Mouse (Mus musculus) heart, embryonic 15.5 days (tissue): Measurements from ENCODE around the gene Ostf1. TPM values are rescaled to one million over a fixed set of nuclear protein-coding genes. Genes with fewer than 3 reads are reported as not detected.
"Not testable (repeated sequence)": the region's sequence is repeated elsewhere in the genome, so short reads cannot be mapped to it uniquely, and the experiment has no call there.

ENCODE experiments used
- ATAC-seq: fragments of 200-750 bp; cut with Nextera tagmentation; replicated peaks from 2 replicates; pipeline ENCODE4 v1.8.0; 2017; ENCODE audit warnings: low read depth, moderate TSS enrichment; ENCODE audit not compliant: insufficient number of reproducible peaks, insufficient read depth, low FRiP score
- H3K27ac ChIP-seq: fragments of 300-500 bp; sonication (generic); 2 replicates; pipeline ENCODE4 v1.5.1; 2015; ENCODE audit warnings: mild to moderate bottlenecking, inconsistent platforms
- H3K27me3 ChIP-seq: fragments of 300-500 bp; sonication (generic); 2 replicates; pipeline ENCODE4 v1.6.1; 2015; ENCODE audit warnings: inconsistent platforms
- H3K36me3 ChIP-seq: fragments of 300-500 bp; sonication (generic); 2 replicates; pipeline ENCODE4 v1.6.1; 2015; ENCODE audit warnings: mild to moderate bottlenecking, inconsistent platforms
- H3K4me1 ChIP-seq: fragments of 300-500 bp; sonication (generic); replicated peaks from 2 replicates; pipeline ENCODE4 v1.6.1; 2015; ENCODE audit warnings: inconsistent platforms
- H3K4me2 ChIP-seq: fragments of 300-500 bp; sonication (generic); 2 replicates; pipeline ENCODE4 v1.6.1; 2015; ENCODE audit warnings: inconsistent platforms, mild to moderate bottlenecking, moderate library complexity
- H3K4me3 ChIP-seq: fragments of 300-500 bp; sonication (generic); 2 replicates; pipeline ENCODE4 v1.5.1; 2015; ENCODE audit warnings: mild to moderate bottlenecking, inconsistent platforms
- H3K9ac ChIP-seq: fragments of 300-500 bp; sonication (generic); 2 replicates; pipeline ENCODE4 v1.6.1; 2015; ENCODE audit warnings: mild to moderate bottlenecking, inconsistent platforms
- H3K9me3 ChIP-seq: fragments of 300-500 bp; sonication (generic); replicated peaks from 2 replicates; pipeline ENCODE4 v1.6.1; 2016; ENCODE audit warnings: inconsistent platforms
- WGBS: fragments of 180-500 bp; shearing (Covaris S2); methylation state at CpG from one replicate; pipeline ENCODE4 v1.1.7; 2015; ENCODE audit warnings: mixed read lengths; 5-methylcytosine and 5-hydroxymethylcytosine counted together
- polyA plus RNA-seq: library from polyadenylated mRNA; unstranded; fragments of >200 nt; fragmentation: Nextera tagmentation; extraction: Ambion mirVana; gene quantifications from 2 replicates; pipeline ENCODE4 v1.2.1, GENCODE M21; 2015

The Ostf1 gene
- polyA plus RNA-seq, 1 experiment from 2014 or later = 75.4 TPM

GRCm38 (mm10) chr19:18597772-18598171, 33.9 kb downstream of the Ostf1 start:
- 81% methylated on average over 6 of the region's 6 CpGs for WGBS
- H3K27me3 ChIP-seq = no peaks in the 10 kb centered on the region
- H3K9ac ChIP-seq = no peak overlapping the region
- H3K4me3 ChIP-seq = no peak overlapping the region
- H3K4me2 ChIP-seq = no peak overlapping the region
- no peak overlapping the region for H3K27ac ChIP-seq
- no peaks in the 10 kb centered on the region for H3K9me3 ChIP-seq
- H3K36me3 ChIP-seq = peaks cover 4% of the 10 kb centered on the region; the same call in 1 of the 2 replicates
- no peak for ATAC-seq
- peaks cover 3% of the 10 kb centered on the region for H3K4me1 ChIP-seq

- H3K4me3 ChIP-seq = no peak overlapping the region
- no peak for ATAC-seq
- 72% methylated on average over 5 of the region's 5 CpGs for WGBS
Measured at GRCm38 (mm10) chr19:18596876-18597275, 34.7 kb downstream of the Ostf1 start.

GRCm38 (mm10) chr19:18593722-18594121, 37.9 kb downstream of the Ostf1 start:
- H3K4me1 ChIP-seq = peaks cover 4% of the 10 kb centered on the region; the same call in 1 of the 2 replicates
- H3K4me3 ChIP-seq = no peak overlapping the region
- H3K27ac ChIP-seq = no peak overlapping the region
- no peaks in the 10 kb centered on the region for H3K27me3 ChIP-seq
- no peak overlapping the region for H3K9ac ChIP-seq
- H3K4me2 ChIP-seq = no peak overlapping the region
- H3K9me3 ChIP-seq = no peaks in the 10 kb centered on the region
- WGBS = 77% methylated on average over 10 of the region's 10 CpGs
- peaks cover 5% of the 10 kb centered on the region for H3K36me3 ChIP-seq
- no peak for ATAC-seq

More at GRCm38 (mm10) chr19:18596876-18597275, 34.7 kb downstream of the Ostf1 start:
- no peak overlapping the region for H3K9ac ChIP-seq
- H3K9me3 ChIP-seq = no peaks in the 10 kb centered on the region
- H3K36me3 ChIP-seq = 0 out of 2 replicates have a peak, but pooled peaks cover 4% of the 10 kb centered on the region
- no peak overlapping the region for H3K4me2 ChIP-seq
- H3K4me1 ChIP-seq = peaks cover 3% of the 10 kb centered on the region
- H3K27ac ChIP-seq = no peak overlapping the region
- H3K27me3 ChIP-seq = no peaks in the 10 kb centered on the region

GRCm38 (mm10) chr19:18592919-18593318, 38.7 kb downstream of the Ostf1 start:
- WGBS = 71% methylated on average over 6 of the region's 6 CpGs
- no peak overlapping the region for H3K4me2 ChIP-seq
- H3K27ac ChIP-seq = no peak overlapping the region
- H3K9ac ChIP-seq = no peak overlapping the region
- H3K36me3 ChIP-seq = peaks cover 8% of the 10 kb centered on the region
- H3K4me1 ChIP-seq = peaks cover 4% of the 10 kb centered on the region; the same call in 1 of the 2 replicates
- no peaks in the 10 kb centered on the region for H3K9me3 ChIP-seq
- ATAC-seq = no peak
- no peaks in the 10 kb centered on the region for H3K27me3 ChIP-seq
- H3K4me3 ChIP-seq = no peak overlapping the region

GRCm38 (mm10) chr19:18590942-18591354, 40.7 kb downstream of the Ostf1 start:
- 54% methylated on average over 5 of the region's 5 CpGs for WGBS
- no peak for ATAC-seq
- peaks cover 8% of the 10 kb centered on the region for H3K36me3 ChIP-seq
- no peak overlapping the region for H3K4me3 ChIP-seq
- H3K27ac ChIP-seq = no peak overlapping the region
- no peak overlapping the region for H3K4me2 ChIP-seq
- H3K9ac ChIP-seq = no peak overlapping the region
- H3K4me1 ChIP-seq = peaks cover 13% of the 10 kb centered on the region
- H3K27me3 ChIP-seq = no peaks in the 10 kb centered on the region
- H3K9me3 ChIP-seq = no peaks in the 10 kb centered on the region

- WGBS = 75% methylated on average over 5 of the region's 5 CpGs
- H3K4me1 ChIP-seq = peaks cover 14% of the 10 kb centered on the region
- no peaks in the 10 kb centered on the region for H3K9me3 ChIP-seq
- ATAC-seq = no peak
- H3K4me2 ChIP-seq = no peak overlapping the region
- no peak overlapping the region for H3K27ac ChIP-seq
- H3K9ac ChIP-seq = no peak overlapping the region
- peaks cover 8% of the 10 kb centered on the region for H3K36me3 ChIP-seq
- no peaks in the 10 kb centered on the region for H3K27me3 ChIP-seq
- H3K4me3 ChIP-seq = no peak overlapping the region
Measured at GRCm38 (mm10) chr19:18590234-18590633, 41.4 kb downstream of the Ostf1 start.

- Histone ChIP-seq H3K36me3 (peaks cover 8% of the 10 kb centered on the region), H3K27ac (no peak overlapping the region), H3K4me2 (no peak overlapping the region), H3K4me3 (no peak overlapping the region), H3K27me3 (no peaks in the 10 kb centered on the region), H3K4me1 (peaks cover 14% of the 10 kb centered on the region), H3K9me3 (no peaks in the 10 kb centered on the region), H3K9ac (no peak overlapping the region)
- no peak for ATAC-seq
- WGBS = 93% methylated on average over 8 of the region's 8 CpGs
Measured at GRCm38 (mm10) chr19:18589276-18589675, 42.3 kb downstream of the Ostf1 start.

GRCm38 (mm10) chr19:18588801-18589200, 42.8 kb downstream of the Ostf1 start:
- H3K4me2 ChIP-seq, H3K9me3 ChIP-seq, H3K27me3 ChIP-seq, H3K27ac ChIP-seq, H3K4me3 ChIP-seq, H3K9ac ChIP-seq, ATAC-seq, H3K36me3 ChIP-seq: not testable (repeated sequence)
- WGBS = 94% methylated on average over 10 of the region's 10 CpGs
- H3K4me1 ChIP-seq = peaks cover 14% of the 10 kb centered on the region

- Histone ChIP-seq H3K4me1 (peaks cover 14% of the 10 kb centered on the region), H3K36me3 (peaks cover 8% of the 10 kb centered on the region), H3K27me3 (no peaks in the 10 kb centered on the region), H3K9ac (no peak overlapping the region), H3K4me3 (no peak overlapping the region), H3K27ac (no peak overlapping the region), H3K4me2 (no peak overlapping the region), H3K9me3 (no peaks in the 10 kb centered on the region)
- no peak for ATAC-seq
- WGBS = 93% methylated on average over 1 of the region's 1 CpGs
Measured at GRCm38 (mm10) chr19:18588243-18588642, 43.4 kb downstream of the Ostf1 start.

GRCm38 (mm10) chr19:18587118-18587517, 44.5 kb downstream of the Ostf1 start:
- 0 out of 2 replicates have a peak, but pooled peaks have one; percentile 18 for ATAC-seq
- WGBS = 79% methylated on average over 9 of the region's 9 CpGs
- Histone ChIP-seq H3K27ac (no peak overlapping the region), H3K36me3 (peaks cover 8% of the 10 kb centered on the region), H3K27me3 (no peaks in the 10 kb centered on the region), H3K9me3 (no peaks in the 10 kb centered on the region), H3K4me3 (no peak overlapping the region), H3K4me1 (peaks cover 14% of the 10 kb centered on the region), H3K4me2 (no peak overlapping the region), H3K9ac (no peak overlapping the region)

- Histone ChIP-seq H3K9me3 (no peaks in the 10 kb centered on the region), H3K4me2 (no peak overlapping the region), H3K9ac (no peak overlapping the region), H3K4me3 (no peak overlapping the region), H3K4me1 (peaks cover 10% of the 10 kb centered on the region), H3K27ac (no peak overlapping the region), H3K27me3 (no peaks in the 10 kb centered on the region), H3K36me3 (peaks cover 15% of the 10 kb centered on the region)
- WGBS = 92% methylated on average over 7 of the region's 7 CpGs
- ATAC-seq = no peak
Measured at GRCm38 (mm10) chr19:18584621-18585020, 47.0 kb downstream of the Ostf1 start.

GRCm38 (mm10) chr19:18583706-18584105, 47.9 kb downstream of the Ostf1 start:
- WGBS = 92% methylated on average over 4 of the region's 4 CpGs
- Histone ChIP-seq H3K4me1 (peaks cover 10% of the 10 kb centered on the region), H3K4me3 (no peak overlapping the region), H3K4me2 (no peak overlapping the region), H3K9ac (no peak overlapping the region), H3K9me3 (no peaks in the 10 kb centered on the region), H3K27me3 (no peaks in the 10 kb centered on the region), H3K27ac (no peak overlapping the region), H3K36me3 (peaks cover 10% of the 10 kb centered on the region; the same call in 1 of the 2 replicates)
- no peak for ATAC-seq
